Mouse (Mus musculus) liver, postnatal 0 days (tissue): ENCODE results near the gene Ess2. TPM values are rescaled to one million over a fixed set of nuclear protein-coding genes. Genes with fewer than 3 reads are reported as not detected.

Source experiments
- ATAC-seq: fragments of 200-750 bp; cut with Nextera tagmentation; 2 replicates; pipeline ENCODE4 v1.8.0; 2017; ENCODE audit warnings: mild to moderate bottlenecking, moderate library complexity
- DNase-seq: peaks from one replicate; pipeline ENCODE4 v3.0.0-alpha.2; 2016
- H3K27ac ChIP-seq: fragments of 300-500 bp; sonication (generic); 2 replicates; pipeline ENCODE4 v1.5.1; 2014; ENCODE audit warnings: antibody characterized with exemption, moderate library complexity, mild to moderate bottlenecking, low read depth
- H3K27me3 ChIP-seq: fragments of 300-500 bp; sonication (generic); 2 replicates; pipeline ENCODE4 v1.6.1; 2014; ENCODE audit warnings: low read length, control low read depth, mixed read lengths; ENCODE audit not compliant: insufficient read depth
- H3K36me3 ChIP-seq: fragments of 300-500 bp; sonication (generic); replicated peaks from 2 replicates; pipeline ENCODE4 v1.6.1; 2014; ENCODE audit warnings: mild to moderate bottlenecking, control low read depth, low read length, moderate library complexity, mixed read lengths; ENCODE audit not compliant: insufficient read depth
- H3K4me1 ChIP-seq: fragments of 300-500 bp; sonication (generic); 2 replicates; pipeline ENCODE4 v1.6.1; 2014; ENCODE audit warnings: antibody characterized with exemption, mild to moderate bottlenecking, control low read depth; ENCODE audit not compliant: insufficient read depth
- H3K4me2 ChIP-seq: fragments of 300-500 bp; sonication (generic); 2 replicates; pipeline ENCODE4 v1.6.1; 2014; ENCODE audit warnings: low read depth, mild to moderate bottlenecking, low read length, moderate library complexity, mixed read lengths
- H3K4me3 ChIP-seq: fragments of 300-500 bp; sonication (generic); 2 replicates; pipeline ENCODE4 v1.5.1; 2014; ENCODE audit warnings: low read depth, low read length
- H3K9ac ChIP-seq: fragments of 300-500 bp; sonication (generic); replicated peaks from 2 replicates; pipeline ENCODE4 v1.6.1; 2014; ENCODE audit warnings: mild to moderate bottlenecking, moderate library complexity
- H3K9me3 ChIP-seq: fragments of 300-500 bp; sonication (generic); 2 replicates; pipeline ENCODE4 v1.6.1; 2016; ENCODE audit warnings: mild to moderate bottlenecking, control low read depth, low read length, mixed read lengths
- CTCF ChIP-seq: sonication (generic); IDR thresholded peaks from 2 replicates; pipeline ENCODE4 v1.5.1; 2016; ENCODE audit warnings: antibody characterized with exemption, low read depth
- EP300 ChIP-seq: IDR thresholded peaks from 2 replicates; pipeline ENCODE4 v1.6.1; 2016; ENCODE audit warnings: antibody characterized with exemption, low read depth, mild to moderate bottlenecking
- WGBS: fragments of 180-500 bp; shearing (Covaris S2); extraction: QIAGEN DNeasy Blood & Tissue Kit; methylation state at CpG from one replicate; pipeline ENCODE4 v1.1.7; 2014; ENCODE audit not compliant: insufficient replicate concordance; 5-methylcytosine and 5-hydroxymethylcytosine counted together
- polyA plus RNA-seq: library from polyadenylated mRNA; unstranded; fragments of >200 nt; fragmentation: Nextera tagmentation; extraction: Ambion mirVana; gene quantifications from 2 replicates; pipeline ENCODE4 v1.2.1, GENCODE M21; 2015

Gene Ess2
- polyA plus RNA-seq, 1 experiment from 2014 or later: 6.6 TPM

DNA sequence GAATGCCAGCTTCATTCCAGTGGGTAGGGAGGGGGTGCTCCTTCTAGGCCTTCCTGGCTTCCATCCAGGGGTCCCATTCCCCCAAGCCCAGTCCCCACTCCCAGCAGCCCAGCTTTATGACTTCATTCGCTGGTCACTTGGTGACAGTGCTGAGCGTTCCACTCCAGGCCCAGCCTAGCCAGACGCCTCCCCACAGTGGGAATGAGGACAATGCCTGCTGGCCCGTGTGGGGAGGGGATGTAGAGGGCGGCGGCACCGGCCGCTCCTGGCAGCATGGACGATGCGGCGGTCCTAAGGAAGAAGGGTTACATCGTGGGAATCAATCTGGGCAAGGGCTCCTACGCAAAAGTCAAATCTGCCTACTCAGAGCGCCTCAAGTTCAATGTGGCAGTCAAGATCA, 12.7 kb downstream of the Ess2 start, which contains the start of the genes Dgcr2 and Tssk2:
Dgcr2 (minus strand) TSS at position 101 of the 400 bp plus-strand sequence.
Tssk2 (plus strand) TSS at position 176 of the 400 bp plus-strand sequence.
- no peak for DNase-seq
- H3K9me3 ChIP-seq: no peaks in the 10 kb centered on the region
- H3K27ac ChIP-seq: no peak within 1 kb of the TSS
- no peak within 1 kb of the TSS for H3K4me3 ChIP-seq
- no peak within 1 kb of the TSS for H3K4me2 ChIP-seq
- no peaks in the 10 kb centered on the region for H3K27me3 ChIP-seq
- TF ChIP-seq CTCF (no peak), EP300 (no peak)
- H3K36me3 ChIP-seq: peaks cover 26% of the 10 kb centered on the region
- ATAC-seq: no peak
- H3K9ac ChIP-seq: no peak within 1 kb of the TSS
- H3K4me1 ChIP-seq: no peaks in the 10 kb centered on the region
- 81% methylated on average over 14 of the region's 14 CpGs for WGBS

DNA sequence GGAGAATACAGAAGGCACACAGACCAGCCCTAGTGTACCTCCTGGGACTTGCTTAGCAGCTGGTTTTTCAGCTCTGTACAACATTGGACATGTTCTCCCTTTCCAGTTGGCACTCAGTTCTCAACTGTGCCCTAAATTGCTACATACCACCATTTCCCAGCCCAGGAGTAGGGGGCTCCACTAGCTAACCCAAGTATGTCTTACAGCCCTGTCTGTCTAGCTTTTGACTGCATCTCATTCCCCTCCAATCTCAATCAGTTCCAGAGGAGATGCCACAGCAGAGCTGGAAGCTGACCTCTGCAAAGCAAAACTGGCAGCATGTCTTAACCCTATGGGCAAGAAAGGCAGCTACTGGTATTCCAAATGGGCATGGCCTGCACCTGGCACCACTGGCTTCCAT, 15.1 kb downstream of the Ess2 start:
- peaks cover 3% of the 10 kb centered on the region; the same call in 1 of the 2 replicates for H3K36me3 ChIP-seq
- TF ChIP-seq EP300: no peak
- no peak for TF ChIP-seq CTCF

DNA sequence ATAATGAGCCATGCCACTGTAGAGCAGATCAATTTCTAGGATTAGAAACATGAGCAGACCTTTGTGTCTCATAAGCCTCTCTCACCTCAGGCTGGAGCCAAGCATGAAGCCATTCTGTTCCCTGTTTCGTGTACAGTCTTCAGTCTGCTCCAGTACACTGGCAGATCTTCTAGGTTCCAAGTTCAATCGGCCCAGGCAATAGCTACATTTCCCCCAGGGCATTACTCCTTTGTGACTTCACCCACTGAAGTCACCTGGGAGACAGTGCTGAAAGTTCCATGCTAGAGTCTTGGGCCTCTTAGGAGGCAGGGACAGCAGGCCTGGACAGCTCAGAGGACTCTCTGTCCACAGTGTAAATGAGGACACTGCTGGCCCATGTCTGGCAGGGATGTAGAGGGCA, 17.2 kb downstream of the Ess2 start, which contains the start of gene Tssk1:
Tssk1 (plus strand) TSS at position 301 of the 400 bp plus-strand sequence.
- Histone ChIP-seq H3K4me2 (no peak within 1 kb of the TSS), H3K27ac (no peak within 1 kb of the TSS), H3K9me3 (no peaks in the 10 kb centered on the region), H3K4me1 (peaks cover 24% of the 10 kb centered on the region), H3K9ac (no peak within 1 kb of the TSS; the same call in 1 of the 2 replicates), H3K36me3 (no peaks in the 10 kb centered on the region), H3K27me3 (no peaks in the 10 kb centered on the region), H3K4me3 (no peak within 1 kb of the TSS)
- DNase-seq (no peak), ATAC-seq (no peak)
- no peak for TF ChIP-seq CTCF
- TF ChIP-seq EP300: no peak
- WGBS: 71% methylated on average over 2 of the region's 2 CpGs

More for the DNA sequence above, 15.1 kb downstream of the Ess2 start:
- no peak overlapping the region for H3K9ac ChIP-seq
- no peaks in the 10 kb centered on the region for H3K27me3 ChIP-seq
- H3K4me1 ChIP-seq: peaks cover 10% of the 10 kb centered on the region
- no peak overlapping the region for H3K27ac ChIP-seq
- no peaks in the 10 kb centered on the region for H3K9me3 ChIP-seq
- no peak overlapping the region for H3K4me2 ChIP-seq
- ATAC-seq: no peak
- no peak overlapping the region for H3K4me3 ChIP-seq
- DNase-seq: no peak

DNA sequence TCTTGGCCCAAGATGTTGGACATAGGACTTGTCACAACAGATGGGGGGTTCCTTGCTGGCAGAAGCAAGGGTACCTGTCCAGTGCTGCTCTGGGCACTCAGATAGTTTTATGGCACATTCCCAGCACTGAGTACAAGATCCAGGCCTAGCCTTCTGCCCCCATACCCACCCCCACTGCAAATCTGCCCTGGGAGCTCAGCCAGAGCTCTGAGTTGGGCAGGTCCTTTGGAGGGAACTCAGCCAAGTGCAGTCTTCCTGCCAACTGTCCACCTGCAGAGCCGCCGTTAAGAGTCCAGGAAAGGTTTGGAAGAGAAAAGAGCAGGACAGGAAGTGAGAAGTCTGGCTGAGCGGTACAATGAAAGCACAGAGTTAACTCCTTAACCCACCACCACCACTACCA, 18.5 kb downstream of the Ess2 start:
- no peak overlapping the region; the same call in 1 of the 2 replicates for H3K9ac ChIP-seq
- peak; percentile 76 for DNase-seq
- H3K27me3 ChIP-seq: no peaks in the 10 kb centered on the region
- no peak overlapping the region for H3K4me3 ChIP-seq
- no peak for TF ChIP-seq CTCF
- 0 out of 2 replicates have a peak, but pooled peaks have one; percentile 16 for TF ChIP-seq EP300
- WGBS: 48% methylated on average over 3 of the region's 3 CpGs
- no peaks in the 10 kb centered on the region for H3K9me3 ChIP-seq
- no peaks in the 10 kb centered on the region for H3K36me3 ChIP-seq
- H3K27ac ChIP-seq: peak overlapping the region; percentile 98
- H3K4me2 ChIP-seq: peak overlapping the region; percentile 94
- H3K4me1 ChIP-seq: peaks cover 24% of the 10 kb centered on the region
- ATAC-seq: peak; percentile 32

DNA sequence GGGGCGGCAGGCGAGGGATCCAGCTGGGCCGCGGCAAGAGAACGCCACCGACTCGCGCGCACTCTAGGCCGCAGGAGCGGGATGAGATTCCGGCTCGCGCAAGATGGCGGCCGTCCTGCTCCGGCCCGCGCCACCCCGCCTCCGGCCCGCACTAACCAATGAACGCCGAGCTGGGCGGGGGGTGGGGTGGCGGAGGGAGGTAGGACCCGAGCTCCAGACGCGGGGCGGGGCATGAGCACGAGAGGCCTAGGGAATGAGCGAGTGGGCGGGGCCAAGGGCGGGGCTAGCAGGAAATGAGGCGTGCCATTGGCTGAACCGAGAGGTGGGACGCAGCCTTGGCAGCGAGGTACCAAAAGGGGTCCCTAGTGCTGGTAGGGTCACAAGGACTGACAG, 19.6 kb downstream of the Ess2 start, which contains the start of gene Gm20518:
Gm20518 (minus strand) TSS at position 105 of the 393 bp plus-strand sequence.
- WGBS: under 1% methylated on average over 27 of the region's 38 CpGs
- H3K9me3 ChIP-seq: no peaks in the 10 kb centered on the region

DNA sequence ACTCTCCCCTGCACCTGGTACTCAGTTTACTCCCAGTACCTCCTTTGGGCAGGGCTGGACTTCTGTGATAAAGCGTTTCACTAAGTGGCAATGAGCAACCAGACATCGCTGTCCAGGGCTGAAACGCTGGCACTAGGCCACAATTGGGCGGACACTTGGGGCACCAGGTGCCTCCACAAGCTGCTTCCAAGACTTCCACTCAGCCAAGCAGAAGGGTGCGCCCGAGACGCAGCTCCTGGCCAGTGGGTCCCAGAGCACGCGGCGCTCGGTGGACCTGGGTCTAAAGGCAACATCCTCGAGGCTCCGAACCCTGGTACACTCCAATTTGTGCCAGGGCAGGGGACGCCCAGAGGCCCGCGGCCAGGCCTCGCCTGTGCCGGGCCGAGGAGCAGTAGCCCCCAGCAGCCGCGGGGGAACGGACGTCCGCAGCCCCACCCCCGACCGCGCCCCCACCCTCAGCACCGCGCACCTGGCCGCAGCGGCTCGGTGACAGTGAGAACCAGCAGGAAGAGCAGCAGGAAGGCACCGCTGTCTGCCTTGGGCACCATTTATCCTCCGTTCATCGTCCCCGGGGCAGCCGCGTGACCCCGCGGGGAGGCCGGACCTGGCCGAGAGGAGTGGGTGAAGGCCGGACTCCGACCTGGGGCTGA, 20.1 kb downstream of the Ess2 start:
- DNase-seq: peak; percentile 87
- ATAC-seq: peak; percentile 60
- WGBS: 0% methylated on average over 40 of the region's 44 CpGs
- Histone ChIP-seq H3K4me3 (peak overlapping the region; percentile 100), H3K4me2 (peak overlapping the region; percentile 94), H3K9me3 (no peaks in the 10 kb centered on the region), H3K36me3 (no peaks in the 10 kb centered on the region), H3K27ac (peak overlapping the region; percentile 98), H3K9ac (peak overlapping the region; percentile 99), H3K27me3 (no peaks in the 10 kb centered on the region), H3K4me1 (peaks cover 24% of the 10 kb centered on the region)
- 0 out of 2 replicates have a peak, but pooled peaks have one; percentile 13 for TF ChIP-seq EP300
- no peak for TF ChIP-seq CTCF

More for the DNA sequence above, 19.6 kb downstream of the Ess2 start, which contains the start of gene Gm20518:
- peak within 1 kb of the TSS; percentile 100 for H3K4me3 ChIP-seq
- ATAC-seq (peak; percentile 97), DNase-seq (peak; percentile 100)
- no peaks in the 10 kb centered on the region for H3K36me3 ChIP-seq
- no peaks in the 10 kb centered on the region for H3K27me3 ChIP-seq
- peaks cover 24% of the 10 kb centered on the region for H3K4me1 ChIP-seq
- H3K27ac ChIP-seq: peak within 1 kb of the TSS; percentile 98
- TF ChIP-seq EP300 (no peak), CTCF (no peak)
- H3K9ac ChIP-seq: peak within 1 kb of the TSS; percentile 99
- H3K4me2 ChIP-seq: peak within 1 kb of the TSS; percentile 94
